Mouse (Mus musculus): ENCODE data around the gene Gm853. TPM values are rescaled to one million over a fixed set of nuclear protein-coding genes. Genes with fewer than 3 reads are reported as not detected.

Gene Gm853
- polyA plus RNA-seq, 2 experiments = not detected

DNA sequence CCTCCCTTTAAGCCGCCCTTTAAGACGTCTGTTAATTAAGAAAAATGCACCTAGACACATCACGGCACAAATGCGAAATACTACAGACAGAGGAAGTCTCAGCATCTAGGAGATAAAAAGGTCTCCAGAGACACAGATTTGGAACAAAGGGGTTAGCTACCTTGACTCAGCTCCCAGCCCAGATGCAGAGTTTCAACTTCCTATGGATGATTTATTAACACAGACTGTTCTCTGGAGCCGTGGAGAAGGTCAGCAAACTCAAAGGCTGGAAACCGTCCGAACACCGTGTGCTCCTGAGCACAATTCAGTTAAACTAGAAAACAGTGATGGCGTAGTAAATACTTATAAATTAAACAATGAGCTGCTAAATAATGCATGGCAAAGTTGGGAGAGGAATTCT is 29.9 kb downstream of the Gm853 start:
- Histone ChIP-seq H3K27ac (no peak overlapping the region), H3K4me3 (ENCODE audit: insufficient read depth in 1 of 2, low read depth in 2 of 2, low read length in 2 of 2) (no peak overlapping the region), H3K9ac (replicated peaks) (no peak overlapping the region), H3K27me3 (ENCODE audit: control insufficient read depth, insufficient read depth, low read length) (no peaks in the 10 kb centered on the region; the same call in 1 of the 2 replicates), H3K36me3 (replicated peaks; ENCODE audit: control insufficient read depth, insufficient read depth, low read depth) (no peaks in the 10 kb centered on the region), H3K4me2 (ENCODE audit: low read depth) (no peak overlapping the region), H3K9me3 (ENCODE audit: control insufficient read depth, low read length) (no peaks in the 10 kb centered on the region), H3K4me1 (replicated peaks; ENCODE audit: control insufficient read depth in 2 of 2, insufficient read depth in 2 of 2, low read length in 1 of 2) (peaks cover 0 to 2% of the 10 kb centered on the region in 2 experiments; a peak in 1 of 4 replicates)
- DNase-seq (ENCODE audit: low read depth in 3 of 3, low spot score in 3 of 3) (no peak), ATAC-seq (ENCODE audit: insufficient read depth) (no peak)
- TF ChIP-seq EP300 (IDR thresholded peaks at IDR 0.05; ENCODE audit: low read depth) (no peak), CTCF (IDR thresholded peaks at IDR 0.05; ENCODE audit: low read depth) (no peak)
- WGBS (ENCODE audit: insufficient replicate concordance) = 31% methylated on average over 9 of the region's 9 CpGs

GRCm38 (mm10) chr4:130189606-130190005 is 32.6 kb downstream of the Gm853 start:
- H3K9me3 ChIP-seq (ENCODE audit: control insufficient read depth, low read length) = no peaks in the 10 kb centered on the region
- H3K4me1 ChIP-seq (replicated peaks; ENCODE audit: control insufficient read depth in 2 of 2, insufficient read depth in 2 of 2, low read length in 1 of 2) = peaks cover 0 to 2% of the 10 kb centered on the region in 2 experiments; a peak in 1 of 4 replicates
- H3K9ac ChIP-seq (replicated peaks) = no peak overlapping the region
- ATAC-seq (ENCODE audit: insufficient read depth) (no peak), DNase-seq (ENCODE audit: low read depth in 3 of 3, low spot score in 3 of 3) (no peak)
- H3K4me3 ChIP-seq (ENCODE audit: insufficient read depth in 1 of 2, low read depth in 2 of 2, low read length in 2 of 2) = no peak overlapping the region
- TF ChIP-seq CTCF (IDR thresholded peaks at IDR 0.05; ENCODE audit: low read depth) (no peak), EP300 (IDR thresholded peaks at IDR 0.05; ENCODE audit: low read depth) (no peak)
- 34% methylated on average over 7 of the region's 7 CpGs for WGBS (ENCODE audit: insufficient replicate concordance)
- H3K36me3 ChIP-seq (replicated peaks; ENCODE audit: control insufficient read depth, insufficient read depth, low read depth) = no peaks in the 10 kb centered on the region
- H3K27me3 ChIP-seq (ENCODE audit: control insufficient read depth, insufficient read depth, low read length) = no peaks in the 10 kb centered on the region; the same call in 1 of the 2 replicates
- H3K4me2 ChIP-seq (ENCODE audit: low read depth) = no peak overlapping the region
- no peak overlapping the region for H3K27ac ChIP-seq

GRCm38 (mm10) chr4:130188806-130189297 is 33.3 kb downstream of the Gm853 start:
- peak; percentile 98 for TF ChIP-seq CTCF (IDR thresholded peaks at IDR 0.05; ENCODE audit: low read depth)
- no peak for TF ChIP-seq EP300 (IDR thresholded peaks at IDR 0.05; ENCODE audit: low read depth)
- Histone ChIP-seq H3K4me2 (ENCODE audit: low read depth) (no peak overlapping the region), H3K27me3 (ENCODE audit: control insufficient read depth, insufficient read depth, low read length) (no peaks in the 10 kb centered on the region; the same call in 1 of the 2 replicates), H3K9me3 (ENCODE audit: control insufficient read depth, low read length) (no peaks in the 10 kb centered on the region), H3K36me3 (replicated peaks; ENCODE audit: control insufficient read depth, insufficient read depth, low read depth) (no peaks in the 10 kb centered on the region), H3K9ac (replicated peaks) (no peak overlapping the region), H3K4me3 (ENCODE audit: insufficient read depth in 1 of 2, low read depth in 2 of 2, low read length in 2 of 2) (no peak overlapping the region), H3K4me1 (replicated peaks; ENCODE audit: control insufficient read depth in 2 of 2, insufficient read depth in 2 of 2, low read length in 1 of 2) (peaks cover 0 to 2% of the 10 kb centered on the region in 2 experiments; a peak in 1 of 4 replicates), H3K27ac (no peak overlapping the region)
- 3% methylated on average over 13 of the region's 13 CpGs for WGBS (ENCODE audit: insufficient replicate concordance)
- DNase-seq (ENCODE audit: low read depth in 3 of 3, low spot score in 3 of 3) (peak; percentile 48 to 60 (median 53)), ATAC-seq (ENCODE audit: insufficient read depth) (peak; percentile 51)

GRCm38 (mm10) chr4:130186891-130187290 is 35.3 kb downstream of the Gm853 start:
- no peaks in the 10 kb centered on the region for H3K36me3 ChIP-seq (replicated peaks; ENCODE audit: control insufficient read depth, insufficient read depth, low read depth)
- 66% methylated on average over 12 of the region's 12 CpGs for whole genome bisulfite sequencing (ENCODE audit: insufficient replicate concordance)
- H3K27ac ChIP-seq = no peak overlapping the region
- no peaks in the 10 kb centered on the region for H3K27me3 ChIP-seq (ENCODE audit: control insufficient read depth, insufficient read depth, low read length)
- DNase-seq (ENCODE audit: low read depth in 3 of 3, low spot score in 3 of 3) (no peak), ATAC-seq (ENCODE audit: insufficient read depth) (no peak)
- H3K9ac ChIP-seq (replicated peaks) = no peak overlapping the region
- no peak overlapping the region for H3K4me2 ChIP-seq (ENCODE audit: low read depth)
- H3K9me3 ChIP-seq (ENCODE audit: control insufficient read depth, low read length) = no peaks in the 10 kb centered on the region
- TF ChIP-seq CTCF (IDR thresholded peaks at IDR 0.05; ENCODE audit: low read depth) = no peak
- TF ChIP-seq EP300 (IDR thresholded peaks at IDR 0.05; ENCODE audit: low read depth) = no peak
- H3K4me1 ChIP-seq (replicated peaks; ENCODE audit: control insufficient read depth in 2 of 2, insufficient read depth in 2 of 2, low read length in 1 of 2) = peaks cover 0 to 2% of the 10 kb centered on the region in 2 experiments; a peak in 1 of 4 replicates
- H3K4me3 ChIP-seq (ENCODE audit: insufficient read depth in 1 of 2, low read depth in 2 of 2, low read length in 2 of 2) = no peak overlapping the region

DNA sequence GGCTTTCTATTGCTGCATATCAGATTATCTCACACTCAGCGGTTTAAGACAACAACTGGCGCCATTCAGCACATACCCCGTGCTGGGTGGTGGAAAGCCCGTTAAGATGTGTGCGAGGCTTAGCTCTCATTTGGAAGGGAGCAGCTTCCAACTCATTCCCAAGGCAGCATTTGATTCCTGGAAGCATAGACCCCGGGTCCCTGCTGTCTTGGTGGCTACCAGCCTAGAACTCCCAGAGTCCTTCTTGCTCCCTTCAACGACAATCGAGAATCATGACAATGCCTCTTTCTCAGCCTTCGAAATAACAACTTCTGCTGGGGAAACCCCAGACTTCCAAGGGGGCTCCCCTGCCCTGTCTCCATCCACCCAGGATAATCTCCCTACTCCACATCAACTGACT is 35.8 kb downstream of the Gm853 start:
- Histone ChIP-seq H3K27me3 (ENCODE audit: control insufficient read depth, insufficient read depth, low read length) (no peaks in the 10 kb centered on the region), H3K9ac (replicated peaks) (no peak overlapping the region), H3K4me1 (replicated peaks; ENCODE audit: control insufficient read depth in 2 of 2, insufficient read depth in 2 of 2, low read length in 1 of 2) (peaks cover 0 to 2% of the 10 kb centered on the region in 2 experiments; a peak in 1 of 4 replicates), H3K9me3 (ENCODE audit: control insufficient read depth, low read length) (no peaks in the 10 kb centered on the region), H3K36me3 (replicated peaks; ENCODE audit: control insufficient read depth, insufficient read depth, low read depth) (no peaks in the 10 kb centered on the region), H3K4me3 (ENCODE audit: insufficient read depth in 1 of 2, low read depth in 2 of 2, low read length in 2 of 2) (no peak overlapping the region), H3K27ac (no peak overlapping the region), H3K4me2 (ENCODE audit: low read depth) (no peak overlapping the region)
- no peak for TF ChIP-seq EP300 (IDR thresholded peaks at IDR 0.05; ENCODE audit: low read depth)
- no peak for TF ChIP-seq CTCF (IDR thresholded peaks at IDR 0.05; ENCODE audit: low read depth)
- DNase-seq (ENCODE audit: low read depth in 3 of 3, low spot score in 3 of 3) = no peak
- WGBS (ENCODE audit: insufficient replicate concordance) = 63% methylated on average over 9 of the region's 9 CpGs
- ATAC-seq (ENCODE audit: insufficient read depth) = no peak

All from liver, embryonic 14.5 days (tissue).